Mouse (Mus musculus) lung, postnatal 0 days (tissue): ENCODE measurements around the gene Nrsn1.

ENCODE experiments used
- CTCF ChIP-seq: IDR thresholded peaks from 2 replicates; pipeline ENCODE4 v1.5.1; 2016; ENCODE audit warnings: antibody characterized with exemption, mild to moderate bottlenecking
- EP300 ChIP-seq: IDR thresholded peaks from 2 replicates; pipeline ENCODE4 v1.6.1; 2016; ENCODE audit warnings: antibody characterized with exemption, mild to moderate bottlenecking, control low read depth

GRCm38 (mm10) chr13:25218394-25218793 lies 51.9 kb downstream of the Nrsn1 start:
- no peak for TF ChIP-seq CTCF
- TF ChIP-seq EP300, result no peak
